Mouse (Mus musculus) forebrain, embryonic 14.5 days (tissue): Measurements from ENCODE around the gene Zfp691. TPM values are rescaled to one million over a fixed set of nuclear protein-coding genes. Genes with fewer than 3 reads are reported as not detected.

Experiments
- ATAC-seq: fragments of 200-750 bp; cut with Nextera tagmentation; 2 replicates; pipeline ENCODE4 v1.8.0; 2017; ENCODE audit warnings: mild to moderate bottlenecking, moderate library complexity
- DNase-seq: peaks from one replicate; pipeline ENCODE4 v3.0.0-alpha.2; 2015; ENCODE audit warnings: low spot score
- H3K27ac ChIP-seq: fragments of 300-500 bp; sonication (generic); 2 replicates; pipeline ENCODE4 v1.5.1; 2014; ENCODE audit warnings: low read depth, mild to moderate bottlenecking, control low read depth, low read length, moderate library complexity
- H3K27me3 ChIP-seq: fragments of 300-500 bp; sonication (generic); replicated peaks from 2 replicates; pipeline ENCODE4 v1.6.1; 2014; ENCODE audit warnings: low read length, control low read depth, mixed read lengths; ENCODE audit not compliant: control insufficient read depth, insufficient read depth
- H3K36me3 ChIP-seq: fragments of 300-500 bp; sonication (generic); 2 replicates; pipeline ENCODE4 v1.6.1; 2014; ENCODE audit warnings: low read length, control low read depth; ENCODE audit not compliant: control insufficient read depth, insufficient read depth
- H3K4me1 ChIP-seq: fragments of 300-500 bp; sonication (generic); 2 replicates; pipeline ENCODE4 v1.6.1; 2014; ENCODE audit warnings: antibody characterized with exemption, low read length, control low read depth; ENCODE audit not compliant: control insufficient read depth, insufficient read depth
- H3K4me2 ChIP-seq: fragments of 300-500 bp; sonication (generic); 2 replicates; pipeline ENCODE4 v1.6.1; 2014; ENCODE audit warnings: mild to moderate bottlenecking, control low read depth, low read length
- H3K4me3 ChIP-seq: fragments of 300-500 bp; sonication (generic); 2 replicates; pipeline ENCODE4 v1.5.1; 2014; ENCODE audit warnings: low read depth, low read length, control low read depth
- H3K9ac ChIP-seq: fragments of 300-500 bp; sonication (generic); 2 replicates; pipeline ENCODE4 v1.6.1; 2014; ENCODE audit warnings: mild to moderate bottlenecking, low read length, control low read depth, moderate library complexity
- H3K9me3 ChIP-seq: fragments of 300-500 bp; sonication (generic); replicated peaks from 2 replicates; pipeline ENCODE4 v1.6.1; 2016; ENCODE audit warnings: low read length, control low read depth, mixed read lengths; ENCODE audit not compliant: control insufficient read depth
- WGBS: fragments of 180-500 bp; shearing (Covaris S2); extraction: QIAGEN DNeasy Blood & Tissue Kit; methylation state at CpG from one replicate; pipeline ENCODE4 v1.1.7; 2014; 5-methylcytosine and 5-hydroxymethylcytosine counted together
- polyA plus RNA-seq: library from polyadenylated mRNA; unstranded; fragments of >200 nt; fragmentation: Nextera tagmentation; extraction: Ambion mirVana; gene quantifications from 2 replicates; pipeline ENCODE4 v1.2.1, GENCODE M21; 2014

The Zfp691 gene
- polyA plus RNA-seq, 1 experiment from 2014 or later: 4.3 TPM

DNA sequence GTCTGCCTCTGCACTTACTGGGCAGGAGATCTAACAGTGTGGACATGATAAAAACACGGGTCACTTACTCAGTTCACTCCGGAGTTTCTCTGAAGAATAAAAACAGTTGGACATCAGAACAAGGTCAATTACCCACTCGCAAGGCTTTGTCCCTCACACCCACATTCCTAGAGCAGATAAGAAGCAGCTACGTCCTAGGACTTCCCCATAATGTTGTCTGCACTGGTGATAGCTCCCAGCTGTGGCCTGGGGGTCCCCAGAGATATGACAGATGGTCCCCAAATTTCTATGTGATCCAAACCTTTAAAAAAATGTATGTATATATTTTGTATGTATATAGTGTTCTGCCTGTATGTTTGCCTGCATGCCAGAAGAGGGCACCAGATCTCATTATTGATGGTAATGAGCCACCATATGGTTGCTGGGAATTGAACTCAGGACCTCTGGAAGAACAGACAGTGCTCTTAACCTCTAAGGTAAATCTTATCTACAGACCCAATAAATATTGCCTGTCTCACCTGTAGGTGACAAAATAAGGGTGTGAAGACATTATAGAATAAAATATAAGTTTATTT lies 6.2 kb upstream of the Zfp691 start:
- DNase-seq (no peak), ATAC-seq (no peak)
- Histone ChIP-seq H3K4me3 (no peak overlapping the region), H3K27me3 (no peaks in the 10 kb centered on the region), H3K9ac (no peak overlapping the region), H3K36me3 (no peaks in the 10 kb centered on the region), H3K4me1 (no peaks in the 10 kb centered on the region), H3K9me3 (no peaks in the 10 kb centered on the region), H3K27ac (no peak overlapping the region), H3K4me2 (no peak overlapping the region)
- 53% methylated on average over 4 of the region's 4 CpGs for WGBS

DNA sequence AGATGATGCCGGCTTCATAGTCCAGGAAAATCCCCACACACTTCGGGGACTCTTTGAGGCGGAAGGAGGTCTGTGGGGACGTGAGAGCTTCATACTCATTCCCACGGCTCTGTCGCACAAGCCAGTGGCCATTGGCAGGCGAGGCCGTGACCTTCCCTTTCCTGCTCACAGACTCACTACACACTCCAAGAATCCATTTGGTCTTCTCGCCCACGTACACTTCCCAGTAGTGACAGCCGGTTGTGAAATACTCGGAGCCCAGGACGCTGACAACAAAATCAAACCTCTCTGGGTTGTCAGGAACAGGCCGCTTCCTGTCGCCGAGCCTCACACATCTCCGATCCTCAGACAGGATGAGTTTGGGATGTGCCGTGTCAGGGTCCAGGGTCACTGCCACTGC lies 4.3 kb upstream of the Zfp691 start:
- DNase-seq (no peak), ATAC-seq (no peak)
- no peak overlapping the region for H3K27ac ChIP-seq
- H3K36me3 ChIP-seq: no peaks in the 10 kb centered on the region
- H3K4me3 ChIP-seq: no peak overlapping the region
- WGBS: 83% methylated on average over 18 of the region's 18 CpGs
- H3K9me3 ChIP-seq: no peaks in the 10 kb centered on the region
- no peaks in the 10 kb centered on the region for H3K4me1 ChIP-seq
- no peak overlapping the region for H3K9ac ChIP-seq
- no peaks in the 10 kb centered on the region for H3K27me3 ChIP-seq
- H3K4me2 ChIP-seq: no peak overlapping the region

DNA sequence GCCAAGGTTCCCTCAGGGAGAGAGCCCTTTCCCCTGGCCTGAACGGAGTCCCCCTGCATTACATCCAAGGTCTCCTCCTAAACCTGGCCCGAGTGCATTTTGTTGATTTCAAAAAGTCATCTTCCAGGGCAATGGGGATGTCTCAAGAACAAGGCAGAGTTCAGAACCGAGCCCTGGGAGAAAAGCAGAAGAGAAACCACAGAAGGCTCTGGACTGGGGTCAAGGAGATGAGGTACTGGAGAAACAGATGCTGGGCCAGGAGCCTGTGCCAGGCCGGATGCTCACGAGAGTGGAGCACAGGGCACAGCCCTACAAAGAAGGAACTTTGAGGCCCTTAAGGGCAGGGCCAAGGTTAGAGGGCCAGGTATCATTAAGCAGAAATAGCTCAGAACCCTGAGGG lies 3.7 kb upstream of the Zfp691 start:
- no peak overlapping the region for H3K4me2 ChIP-seq
- no peak overlapping the region for H3K9ac ChIP-seq

DNA sequence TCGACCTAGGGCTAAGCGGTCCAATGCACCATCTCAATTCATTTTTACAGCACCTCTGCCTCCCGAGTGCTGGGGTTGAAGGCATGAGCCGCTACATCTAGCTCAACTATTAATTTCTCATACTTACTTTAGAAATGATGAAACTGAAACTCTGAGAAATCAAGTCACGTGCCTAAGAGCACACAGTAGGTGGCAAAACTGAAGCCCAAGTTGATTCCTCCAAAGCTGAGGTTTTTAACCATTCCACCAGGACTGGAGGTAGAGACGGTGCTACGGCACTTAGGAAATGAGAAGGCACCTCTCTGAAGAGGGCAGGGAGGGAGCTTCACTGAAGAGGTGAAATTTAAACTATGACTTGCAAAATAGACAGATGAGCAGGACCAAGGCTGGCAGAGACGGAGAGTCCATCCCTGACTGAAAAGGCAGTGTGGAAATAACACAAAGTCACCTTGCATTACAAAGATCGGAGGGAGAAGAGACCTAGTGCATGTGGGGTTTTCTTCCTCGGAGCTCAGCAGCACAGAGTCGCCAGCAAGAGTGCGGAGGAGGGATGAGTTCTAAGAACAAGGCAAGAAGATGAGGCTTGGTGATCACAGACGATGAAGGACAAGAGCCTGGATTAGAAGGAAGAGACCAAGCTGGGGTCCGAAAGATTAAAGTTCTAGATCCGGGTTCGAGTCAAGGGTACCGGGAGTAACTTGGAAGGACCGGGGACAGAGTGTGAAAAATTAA lies 910 bp downstream of the Zfp691 start:
- no peak for DNase-seq

More for the DNA sequence above, 3.7 kb upstream of the Zfp691 start:
- Histone ChIP-seq H3K9me3 (no peaks in the 10 kb centered on the region), H3K4me3 (no peak overlapping the region), H3K27ac (no peak overlapping the region), H3K36me3 (no peaks in the 10 kb centered on the region), H3K27me3 (no peaks in the 10 kb centered on the region), H3K4me1 (peaks cover 5% of the 10 kb centered on the region)
- ATAC-seq (no peak), DNase-seq (no peak)
- 80% methylated on average over 5 of the region's 5 CpGs for WGBS

DNA sequence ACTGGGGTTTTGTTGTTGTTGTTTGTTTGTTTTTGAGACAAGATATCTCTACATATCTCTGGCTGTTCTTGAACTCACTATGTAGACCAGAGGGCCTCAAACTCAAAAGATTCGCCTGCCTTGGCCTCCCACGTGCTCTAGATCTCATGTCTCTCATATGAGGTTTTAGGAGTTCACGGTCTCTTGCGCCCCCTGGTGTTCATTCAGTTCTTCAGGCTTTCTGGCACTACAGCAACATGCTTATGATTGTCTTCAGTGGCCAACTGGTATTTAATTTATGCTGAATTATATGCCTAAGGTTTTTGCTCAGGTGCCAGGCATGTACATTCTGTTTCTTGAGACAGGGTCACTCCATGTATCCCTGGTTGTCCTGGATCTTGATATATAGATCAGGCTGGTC lies 6.3 kb downstream of the Zfp691 start:
- H3K27ac ChIP-seq: no peak overlapping the region
- H3K4me1 ChIP-seq: peaks cover under 1% of the 10 kb centered on the region; the same call in 1 of the 2 replicates
- H3K27me3 ChIP-seq: no peaks in the 10 kb centered on the region
- DNase-seq: peak; percentile 92
- H3K9me3 ChIP-seq: no peaks in the 10 kb centered on the region
- H3K36me3 ChIP-seq: peaks cover 26% of the 10 kb centered on the region
- WGBS: 7% methylated on average over 4 of the region's 4 CpGs
- peak; percentile 81 for ATAC-seq
- H3K4me2 ChIP-seq: no peak overlapping the region
- H3K9ac ChIP-seq: no peak overlapping the region
- no peak overlapping the region for H3K4me3 ChIP-seq

More for the DNA sequence above, 910 bp downstream of the Zfp691 start:
- H3K9ac ChIP-seq: peak overlapping the region; percentile 85
- no peak overlapping the region for H3K27ac ChIP-seq
- no peak for ATAC-seq
- no peaks in the 10 kb centered on the region for H3K9me3 ChIP-seq
- peak overlapping the region; percentile 73 for H3K4me3 ChIP-seq
- H3K4me2 ChIP-seq: peak overlapping the region; percentile 64
- H3K27me3 ChIP-seq: no peaks in the 10 kb centered on the region
- 45% methylated on average over 18 of the region's 18 CpGs for WGBS
- peaks cover 6% of the 10 kb centered on the region for H3K4me1 ChIP-seq
- H3K36me3 ChIP-seq: peaks cover 23% of the 10 kb centered on the region

DNA sequence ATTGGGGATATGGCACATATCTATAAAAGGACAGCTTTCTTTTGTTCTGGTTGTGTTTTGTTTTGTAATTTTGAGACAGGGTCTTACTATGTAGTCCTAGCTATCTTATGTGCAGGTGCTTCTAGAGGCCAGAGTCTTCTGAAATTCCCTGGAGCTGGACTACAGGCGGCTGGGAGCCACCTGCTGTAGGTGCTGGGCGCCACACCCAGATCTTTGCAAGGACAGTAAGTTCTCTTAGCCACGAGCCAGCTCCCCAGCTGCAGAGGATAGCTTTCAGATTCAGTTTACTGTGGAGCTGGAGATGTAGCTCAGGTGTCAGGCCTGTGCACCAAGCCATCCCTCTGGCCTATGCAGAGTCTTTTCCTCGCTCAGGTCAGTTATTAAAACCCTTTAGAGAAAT lies 6.9 kb downstream of the Zfp691 start:
- Histone ChIP-seq H3K27me3 (no peaks in the 10 kb centered on the region), H3K27ac (no peak overlapping the region), H3K9me3 (no peaks in the 10 kb centered on the region), H3K9ac (no peak overlapping the region), H3K4me2 (no peak overlapping the region), H3K4me1 (no peaks in the 10 kb centered on the region), H3K36me3 (peaks cover 26% of the 10 kb centered on the region), H3K4me3 (no peak overlapping the region)
- no peak for DNase-seq
- 87% methylated on average over 4 of the region's 4 CpGs for WGBS
- ATAC-seq: no peak

DNA sequence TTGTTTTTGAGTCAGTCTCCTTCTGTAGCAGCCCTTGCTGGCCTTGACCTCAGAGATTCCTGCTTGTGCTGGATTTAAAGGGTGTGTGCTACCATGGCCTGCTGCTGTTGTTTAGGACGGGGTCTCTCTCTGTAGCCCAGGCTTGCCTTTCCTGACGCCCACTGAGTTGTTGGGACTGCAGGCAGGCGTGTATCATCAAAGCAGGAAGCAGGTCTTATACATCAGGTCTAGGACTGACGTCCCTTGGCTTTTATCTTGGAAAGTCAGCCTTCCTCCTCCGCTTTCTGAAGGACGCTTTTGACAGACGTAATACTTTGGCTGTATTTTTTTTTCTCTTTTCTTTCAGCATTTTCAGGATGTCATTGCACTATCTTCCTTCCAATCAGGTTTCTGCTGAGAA lies 8.1 kb downstream of the Zfp691 start:
- no peaks in the 10 kb centered on the region for H3K27me3 ChIP-seq
- no peak overlapping the region for H3K9ac ChIP-seq
- peaks cover 26% of the 10 kb centered on the region for H3K36me3 ChIP-seq
- no peak overlapping the region for H3K4me3 ChIP-seq
- H3K4me2 ChIP-seq: no peak overlapping the region
- no peak for DNase-seq
- H3K4me1 ChIP-seq: no peaks in the 10 kb centered on the region
- ATAC-seq: no peak
- 83% methylated on average over 7 of the region's 7 CpGs for WGBS
- no peak overlapping the region for H3K27ac ChIP-seq
- H3K9me3 ChIP-seq: no peaks in the 10 kb centered on the region

DNA sequence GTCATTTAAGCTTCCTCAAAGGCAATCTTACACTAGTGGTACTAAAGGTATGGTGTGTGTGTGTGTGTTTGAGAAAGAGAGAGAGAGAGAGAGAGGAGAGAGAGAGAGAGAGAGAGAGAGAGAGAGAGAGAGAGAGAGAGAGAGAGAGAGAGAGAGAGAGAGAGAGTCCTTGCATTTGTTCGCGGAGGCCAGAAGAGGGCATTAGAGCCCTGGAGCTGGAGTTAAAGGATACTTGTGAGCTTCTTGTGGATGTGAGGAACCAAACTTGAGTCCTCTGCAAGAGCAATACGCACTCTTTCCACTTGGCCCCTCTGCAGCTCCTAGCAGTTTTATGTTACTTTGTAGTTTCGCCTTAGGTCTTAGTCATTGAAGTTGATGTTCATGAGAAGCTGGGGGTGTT lies 11.0 kb downstream of the Zfp691 start:
- H3K4me2 ChIP-seq: no peak overlapping the region
- H3K4me1 ChIP-seq: no peaks in the 10 kb centered on the region
- no peaks in the 10 kb centered on the region for H3K27me3 ChIP-seq
- no peaks in the 10 kb centered on the region for H3K9me3 ChIP-seq
- H3K4me3 ChIP-seq: no peak overlapping the region
- no peak overlapping the region for H3K27ac ChIP-seq
- ATAC-seq (no peak), DNase-seq (no peak)
- H3K36me3 ChIP-seq: peaks cover 2% of the 10 kb centered on the region; the same call in 1 of the 2 replicates
- WGBS: 92% methylated on average over 4 of the region's 4 CpGs
- H3K9ac ChIP-seq: no peak overlapping the region

DNA sequence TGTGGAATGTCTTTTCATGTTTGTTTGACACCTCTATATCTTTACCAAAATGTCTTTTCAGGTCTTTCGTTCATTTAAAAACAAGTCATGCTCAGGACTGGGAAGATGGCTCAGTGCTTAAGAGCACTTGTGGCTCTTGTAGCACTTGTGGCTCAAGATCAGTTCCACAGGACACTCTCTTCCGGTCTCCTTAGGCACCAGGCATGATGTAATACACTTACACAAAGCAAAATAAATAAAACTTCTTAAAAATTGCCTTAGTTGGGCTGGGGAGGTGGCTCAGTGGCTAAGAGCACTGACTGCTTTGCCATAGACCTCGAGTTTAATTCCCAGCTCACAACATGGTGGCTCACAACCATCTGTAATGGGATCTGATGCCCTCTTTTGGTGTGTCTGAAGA lies 12.6 kb downstream of the Zfp691 start:
- H3K27me3 ChIP-seq: no peaks in the 10 kb centered on the region
- H3K27ac ChIP-seq: no peak overlapping the region
- no peaks in the 10 kb centered on the region for H3K4me1 ChIP-seq
- H3K36me3 ChIP-seq: no peaks in the 10 kb centered on the region
- no peaks in the 10 kb centered on the region for H3K9me3 ChIP-seq
- WGBS: 74% methylated on average over 3 of the region's 3 CpGs
- H3K4me3 ChIP-seq: no peak overlapping the region
- ATAC-seq: no peak
- H3K4me2 ChIP-seq: no peak overlapping the region
- DNase-seq: no peak
- no peak overlapping the region for H3K9ac ChIP-seq
